Mouse (Mus musculus): Measurements from ENCODE around the gene Timeless. TPM values are rescaled to one million over a fixed set of nuclear protein-coding genes. Genes with fewer than 3 reads are reported as not detected.

Gene Timeless
- polyA plus RNA-seq, 1 experiment from 2014 or later: 22.3 TPM

- H3K4me1 ChIP-seq (replicated peaks): peaks cover 26% of the 10 kb centered on the region
- no peak within 1 kb of the TSS for H3K9ac ChIP-seq
- peak within 1 kb of the TSS; percentile 29 for H3K4me3 ChIP-seq
- no peaks in the 10 kb centered on the region for H3K36me3 ChIP-seq
- no peak for ATAC-seq (replicated peaks; ENCODE audit: insufficient number of reproducible peaks, insufficient read depth, low FRiP score, low read depth)
- no peaks in the 10 kb centered on the region for H3K27me3 ChIP-seq
- 69% methylated on average over 11 of the region's 11 CpGs for WGBS
- no peaks in the 10 kb centered on the region for H3K9me3 ChIP-seq (replicated peaks)
- H3K4me2 ChIP-seq: peak within 1 kb of the TSS; percentile 45
- H3K27ac ChIP-seq: peak within 1 kb of the TSS; percentile 79
Measured at GRCm38 (mm10) chr10:128298702-128299171, 66.9 kb downstream of the Timeless start, which contains the start of gene Il23a. Il23a (minus strand) TSS chr10:128298752.

DNA sequence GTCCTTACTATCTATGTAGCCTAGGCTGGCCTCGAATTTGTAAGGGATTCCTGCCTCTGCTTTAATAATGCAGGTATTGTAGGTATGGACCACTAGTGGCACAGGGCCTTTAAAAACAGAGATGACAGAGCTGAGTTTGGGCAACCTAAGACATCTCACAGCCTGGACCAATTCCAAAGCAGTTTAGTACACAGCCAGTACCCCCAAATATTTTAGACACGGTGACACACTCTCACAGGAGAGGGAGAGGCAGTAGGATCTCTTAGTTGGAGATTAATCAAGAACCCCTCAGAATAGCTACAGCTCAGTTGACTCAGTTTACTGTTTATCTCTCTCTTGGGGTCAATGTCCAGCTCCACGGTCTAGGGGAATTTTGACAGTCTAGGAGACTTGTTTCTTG lies 70.5 kb downstream of the Timeless start:
- H3K27me3 ChIP-seq: no peaks in the 10 kb centered on the region

More for the DNA sequence above, 70.5 kb downstream of the Timeless start:
- H3K4me1 ChIP-seq (replicated peaks): peaks cover 23% of the 10 kb centered on the region
- H3K9me3 ChIP-seq (replicated peaks): no peaks in the 10 kb centered on the region
- peak overlapping the region; percentile 68 for H3K9ac ChIP-seq
- no peaks in the 10 kb centered on the region for H3K36me3 ChIP-seq
- WGBS: 31% methylated on average over 3 of the region's 3 CpGs
- peak overlapping the region; percentile 97 for H3K27ac ChIP-seq
- peak overlapping the region; percentile 79 for H3K4me2 ChIP-seq
- H3K4me3 ChIP-seq: peak overlapping the region; percentile 68
- ATAC-seq (replicated peaks; ENCODE audit: insufficient number of reproducible peaks, insufficient read depth, low FRiP score, low read depth): no peak

Other genes with a start within 250 kb of the Timeless start
- not detected in 2 replicates for gene Hsd17b6, start 224.5 kb upstream of the Timeless start, polyA plus RNA-seq (2015; fragmentation: Nextera tagmentation; extraction: Ambion mirVana)
- gene Prim1, start 216.9 kb upstream of the Timeless start, polyA plus RNA-seq (2015; fragmentation: Nextera tagmentation; extraction: Ambion mirVana): 41.5 and 50.3 TPM in 2 replicates
- 429 and 467 TPM in 2 replicates for gene Naca, start 196.5 kb upstream of the Timeless start, polyA plus RNA-seq (2015; fragmentation: Nextera tagmentation; extraction: Ambion mirVana)
- gene Ptges3, start 173.1 kb upstream of the Timeless start, polyA plus RNA-seq (2015; fragmentation: Nextera tagmentation; extraction: Ambion mirVana): 268 and 292 TPM in 2 replicates
- 5,437 and 6,121 TPM in 2 replicates for gene Atp5b, start 148.8 kb upstream of the Timeless start, polyA plus RNA-seq (2015; fragmentation: Nextera tagmentation; extraction: Ambion mirVana)
- gene Baz2a, start 140.5 kb upstream of the Timeless start, polyA plus RNA-seq (2015; fragmentation: Nextera tagmentation; extraction: Ambion mirVana): 7.5 and 10.1 TPM in 2 replicates
- 33.8 and 38.2 TPM in 2 replicates for gene Rbms2, start 51.8 kb upstream of the Timeless start, polyA plus RNA-seq (2015; fragmentation: Nextera tagmentation; extraction: Ambion mirVana)
- gene Gls2, start 37.6 kb upstream of the Timeless start, polyA plus RNA-seq (2015; fragmentation: Nextera tagmentation; extraction: Ambion mirVana): 0.58 and 0.66 TPM in 2 replicates
- 37.9 and 38.6 TPM in 2 replicates for gene Spryd4, start 20.3 kb upstream of the Timeless start, polyA plus RNA-seq (2015; fragmentation: Nextera tagmentation; extraction: Ambion mirVana)
- 0.08 TPM in 1 of 2 replicates, not detected in the other for gene Mip, start 6.2 kb upstream of the Timeless start, polyA plus RNA-seq (2015; fragmentation: Nextera tagmentation; extraction: Ambion mirVana)
- gene Apon, start 22.0 kb downstream of the Timeless start, polyA plus RNA-seq (2015; fragmentation: Nextera tagmentation; extraction: Ambion mirVana): 0.10 and 0.14 TPM in 2 replicates
- 0.13 and 1.2 TPM in 2 replicates for gene Apof, start 36.6 kb downstream of the Timeless start, polyA plus RNA-seq (2015; fragmentation: Nextera tagmentation; extraction: Ambion mirVana)
- 9.6 and 12.3 TPM in 2 replicates for gene Stat2, start 38.5 kb downstream of the Timeless start, polyA plus RNA-seq (2015; fragmentation: Nextera tagmentation; extraction: Ambion mirVana)
- 4.0 and 4.8 TPM in 2 replicates for gene Il23a, start 66.7 kb downstream of the Timeless start, polyA plus RNA-seq (2015; fragmentation: Nextera tagmentation; extraction: Ambion mirVana)
- 22.3 and 27.8 TPM in 2 replicates for gene Pan2, start 71.3 kb downstream of the Timeless start, polyA plus RNA-seq (2015; fragmentation: Nextera tagmentation; extraction: Ambion mirVana)
- gene Cnpy2, start 90.4 kb downstream of the Timeless start, polyA plus RNA-seq (2015; fragmentation: Nextera tagmentation; extraction: Ambion mirVana): 186 and 213 TPM in 2 replicates
- gene Cs, start 105.7 kb downstream of the Timeless start, polyA plus RNA-seq (2015; fragmentation: Nextera tagmentation; extraction: Ambion mirVana): 448 and 450 TPM in 2 replicates
- gene Coq10a, start 136.9 kb downstream of the Timeless start, polyA plus RNA-seq (2015; fragmentation: Nextera tagmentation; extraction: Ambion mirVana): 17.0 TPM in 2 replicates
- 6.8 and 11.8 TPM in 2 replicates for gene Ankrd52, start 145.1 kb downstream of the Timeless start, polyA plus RNA-seq (2015; fragmentation: Nextera tagmentation; extraction: Ambion mirVana)
- gene Slc39a5, start 169.2 kb downstream of the Timeless start, polyA plus RNA-seq (2015; fragmentation: Nextera tagmentation; extraction: Ambion mirVana): 0.24 and 0.81 TPM in 2 replicates
- gene Nabp2, start 179.4 kb downstream of the Timeless start, polyA plus RNA-seq (2015; fragmentation: Nextera tagmentation; extraction: Ambion mirVana): 52.6 and 58.9 TPM in 2 replicates
- 25.5 and 29.0 TPM in 2 replicates for gene Rnf41, start 179.6 kb downstream of the Timeless start, polyA plus RNA-seq (2015; fragmentation: Nextera tagmentation; extraction: Ambion mirVana)
- 59.2 and 60.3 TPM in 2 replicates for gene Smarcc2, start 227.2 kb downstream of the Timeless start, polyA plus RNA-seq (2015; fragmentation: Nextera tagmentation; extraction: Ambion mirVana)